Mouse (Mus musculus) midbrain, embryonic 14.5 days (tissue): ENCODE data around the gene Kcnk13. TPM values are rescaled to one million over a fixed set of nuclear protein-coding genes. Genes with fewer than 3 reads are reported as not detected.
"Not testable (repeated sequence)": the region's sequence is repeated elsewhere in the genome, so short reads cannot be mapped to it uniquely, and the experiment has no call there.

Experiments
- ATAC-seq: fragments of 200-750 bp; cut with Nextera tagmentation; 2 replicates; pipeline ENCODE4 v1.8.0; 2017; ENCODE audit warnings: moderate number of reproducible peaks, moderate library complexity; ENCODE audit not compliant: low FRiP score, low TSS enrichment
- DNase-seq: peaks from one replicate; pipeline ENCODE4 v3.0.0-alpha.2; 2015
- H3K27ac ChIP-seq: fragments of 300-500 bp; sonication (generic); replicated peaks from 2 replicates; pipeline ENCODE4 v1.5.1; 2014; ENCODE audit warnings: mild to moderate bottlenecking, low read depth, low read length, moderate library complexity
- H3K27me3 ChIP-seq: fragments of 300-500 bp; sonication (generic); 2 replicates; pipeline ENCODE4 v1.6.1; 2014; ENCODE audit warnings: low read length, control low read depth, mixed read lengths; ENCODE audit not compliant: control insufficient read depth, insufficient read depth
- H3K36me3 ChIP-seq: fragments of 300-500 bp; sonication (generic); 2 replicates; pipeline ENCODE4 v1.6.1; 2014; ENCODE audit warnings: low read length, control low read depth; ENCODE audit not compliant: control insufficient read depth, insufficient read depth
- H3K4me1 ChIP-seq: fragments of 300-500 bp; sonication (generic); 2 replicates; pipeline ENCODE4 v1.6.1; 2014; ENCODE audit warnings: mild to moderate bottlenecking, antibody characterized with exemption, low read length, control low read depth; ENCODE audit not compliant: control insufficient read depth, insufficient read depth
- H3K4me2 ChIP-seq: fragments of 300-500 bp; sonication (generic); 2 replicates; pipeline ENCODE4 v1.6.1; 2014; ENCODE audit warnings: mild to moderate bottlenecking, low read length, moderate library complexity
- H3K4me3 ChIP-seq: fragments of 300-500 bp; sonication (generic); replicated peaks from 2 replicates; pipeline ENCODE4 v1.5.1; 2014; ENCODE audit warnings: low read depth, low read length
- H3K9ac ChIP-seq: fragments of 300-500 bp; sonication (generic); replicated peaks from 2 replicates; pipeline ENCODE4 v1.6.1; 2014; ENCODE audit warnings: mild to moderate bottlenecking, low read length, moderate library complexity
- H3K9me3 ChIP-seq: fragments of 300-500 bp; sonication (generic); 2 replicates; pipeline ENCODE4 v1.6.1; 2016; ENCODE audit warnings: low read length, control low read depth, mixed read lengths; ENCODE audit not compliant: control insufficient read depth
- WGBS: fragments of 180-500 bp; shearing (Covaris S2); extraction: QIAGEN DNeasy Blood & Tissue Kit; methylation state at CpG from one replicate; pipeline ENCODE4 v1.1.7; 2014; 5-methylcytosine and 5-hydroxymethylcytosine counted together
- polyA plus RNA-seq: library from polyadenylated mRNA; unstranded; fragments of >200 nt; fragmentation: Nextera tagmentation; extraction: Ambion mirVana; gene quantifications from 2 replicates; pipeline ENCODE4 v1.2.1, GENCODE M21; 2014

Gene Kcnk13
- polyA plus RNA-seq, 1 experiment from 2014 or later: 0.79 TPM

GRCm38 (mm10) chr12:99971205-99971894 lies 7.1 kb downstream of the Kcnk13 start:
- not testable (repeated sequence) for H3K9me3 ChIP-seq, DNase-seq, H3K4me3 ChIP-seq, H3K36me3 ChIP-seq, H3K27ac ChIP-seq, H3K4me2 ChIP-seq, H3K4me1 ChIP-seq, ATAC-seq, H3K9ac ChIP-seq
- peaks cover 27% of the 10 kb centered on the region for H3K27me3 ChIP-seq
- 77% methylated on average over 7 of the region's 7 CpGs for WGBS

DNA sequence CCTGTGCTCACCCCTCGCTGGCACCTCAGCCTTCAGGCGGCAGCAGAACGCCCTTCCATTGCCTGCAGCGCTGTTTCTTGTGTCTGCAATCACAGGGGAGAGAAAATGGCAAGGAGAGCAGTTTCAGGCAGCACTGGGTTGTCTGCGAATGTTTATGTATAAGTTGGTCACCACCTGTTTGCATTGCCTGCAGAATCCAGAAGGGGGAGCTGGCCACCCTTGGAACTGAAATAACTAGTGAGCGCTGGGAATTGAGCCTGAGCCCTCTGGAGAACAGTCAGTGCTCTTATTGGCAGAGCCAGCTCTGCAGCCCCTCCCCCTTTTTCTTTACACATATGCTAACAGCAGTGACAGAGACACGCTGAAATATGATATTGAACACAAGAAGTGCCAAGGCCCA lies 8.5 kb downstream of the Kcnk13 start:
- no peak overlapping the region for H3K4me2 ChIP-seq
- no peak overlapping the region for H3K9ac ChIP-seq
- H3K4me3 ChIP-seq: no peak overlapping the region
- no peaks in the 10 kb centered on the region for H3K36me3 ChIP-seq
- H3K27me3 ChIP-seq: peaks cover 12% of the 10 kb centered on the region; the same call in 1 of the 2 replicates
- no peaks in the 10 kb centered on the region for H3K9me3 ChIP-seq
- ATAC-seq (no peak), DNase-seq (no peak)
- 65% methylated on average over 7 of the region's 7 CpGs for WGBS
- H3K4me1 ChIP-seq: no peaks in the 10 kb centered on the region
- H3K27ac ChIP-seq: no peak overlapping the region

GRCm38 (mm10) chr12:99973659-99974058 lies 9.4 kb downstream of the Kcnk13 start:
- Histone ChIP-seq H3K4me3 (no peak overlapping the region), H3K9me3 (no peaks in the 10 kb centered on the region), H3K27me3 (peaks cover 6% of the 10 kb centered on the region; the same call in 1 of the 2 replicates), H3K27ac (no peak overlapping the region), H3K4me1 (no peaks in the 10 kb centered on the region), H3K9ac (no peak overlapping the region), H3K36me3 (no peaks in the 10 kb centered on the region), H3K4me2 (no peak overlapping the region)
- no peak for DNase-seq
- no peak for ATAC-seq
- 82% methylated on average over 1 of the region's 1 CpGs for WGBS

GRCm38 (mm10) chr12:99979541-99979940 lies 15.2 kb downstream of the Kcnk13 start:
- Histone ChIP-seq H3K36me3 (no peaks in the 10 kb centered on the region), H3K27ac (no peak overlapping the region), H3K9ac (no peak overlapping the region), H3K4me1 (no peaks in the 10 kb centered on the region), H3K4me2 (no peak overlapping the region), H3K4me3 (no peak overlapping the region), H3K9me3 (no peaks in the 10 kb centered on the region), H3K27me3 (no peaks in the 10 kb centered on the region)
- ATAC-seq (no peak), DNase-seq (no peak)
- WGBS: 86% methylated on average over 4 of the region's 4 CpGs

DNA sequence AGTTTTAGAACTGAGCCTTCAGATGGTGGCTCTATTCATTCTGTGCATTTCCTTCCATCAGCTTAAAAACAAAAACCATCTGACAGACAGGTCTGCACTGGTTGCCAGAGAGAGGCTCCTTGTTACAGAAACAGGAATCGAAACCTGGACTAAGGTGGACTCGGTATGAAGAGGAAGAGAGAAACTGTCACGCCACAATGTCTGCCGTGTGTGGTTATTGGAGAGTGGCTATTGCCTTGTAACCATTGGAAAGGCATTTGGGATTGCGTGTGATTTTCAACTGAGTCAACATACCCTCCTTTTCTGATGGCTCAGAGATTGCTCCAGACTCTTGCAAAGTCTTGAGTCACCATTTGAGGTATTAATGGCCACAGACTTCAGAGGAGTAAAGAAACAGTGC lies 22.5 kb downstream of the Kcnk13 start:
- no peak for DNase-seq
- ATAC-seq: no peak
- Histone ChIP-seq H3K27ac (no peak overlapping the region), H3K9me3 (no peaks in the 10 kb centered on the region), H3K36me3 (no peaks in the 10 kb centered on the region), H3K4me1 (no peaks in the 10 kb centered on the region), H3K4me2 (no peak overlapping the region), H3K27me3 (no peaks in the 10 kb centered on the region), H3K4me3 (no peak overlapping the region), H3K9ac (no peak overlapping the region)
- 97% methylated on average over 5 of the region's 5 CpGs for WGBS

DNA sequence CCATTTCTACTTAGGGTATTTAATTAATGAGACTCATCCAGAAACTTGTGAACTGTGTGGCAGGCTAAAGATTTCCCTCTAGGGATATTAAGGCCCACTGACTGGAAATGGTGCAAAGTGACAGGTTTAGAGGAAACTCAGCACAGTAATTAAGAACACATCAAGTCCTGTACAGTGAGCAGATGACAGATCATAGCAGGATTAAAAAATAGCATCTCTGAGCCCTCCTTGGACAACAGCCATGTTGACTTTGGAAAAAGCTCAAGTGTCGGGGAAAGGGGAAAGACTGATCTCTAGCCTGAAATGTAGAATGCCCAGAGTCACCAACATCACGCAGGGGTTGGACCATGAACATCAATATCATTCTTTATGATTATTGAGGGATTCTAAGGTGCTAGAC lies 23.8 kb downstream of the Kcnk13 start:
- Histone ChIP-seq H3K4me3 (no peak overlapping the region), H3K9ac (no peak overlapping the region), H3K27me3 (no peaks in the 10 kb centered on the region), H3K27ac (no peak overlapping the region), H3K36me3 (no peaks in the 10 kb centered on the region), H3K9me3 (no peaks in the 10 kb centered on the region), H3K4me2 (no peak overlapping the region), H3K4me1 (no peaks in the 10 kb centered on the region)
- WGBS: 95% methylated on average over 2 of the region's 2 CpGs
- ATAC-seq (no peak), DNase-seq (no peak)

GRCm38 (mm10) chr12:99992362-99992862 lies 28.1 kb downstream of the Kcnk13 start:
- Histone ChIP-seq H3K27ac (no peak overlapping the region), H3K36me3 (no peaks in the 10 kb centered on the region), H3K4me1 (no peaks in the 10 kb centered on the region), H3K4me3 (no peak overlapping the region), H3K9ac (no peak overlapping the region), H3K9me3 (no peaks in the 10 kb centered on the region), H3K27me3 (no peaks in the 10 kb centered on the region), H3K4me2 (no peak overlapping the region)
- ATAC-seq (no peak), DNase-seq (no peak)
- 91% methylated on average over 11 of the region's 11 CpGs for WGBS

DNA sequence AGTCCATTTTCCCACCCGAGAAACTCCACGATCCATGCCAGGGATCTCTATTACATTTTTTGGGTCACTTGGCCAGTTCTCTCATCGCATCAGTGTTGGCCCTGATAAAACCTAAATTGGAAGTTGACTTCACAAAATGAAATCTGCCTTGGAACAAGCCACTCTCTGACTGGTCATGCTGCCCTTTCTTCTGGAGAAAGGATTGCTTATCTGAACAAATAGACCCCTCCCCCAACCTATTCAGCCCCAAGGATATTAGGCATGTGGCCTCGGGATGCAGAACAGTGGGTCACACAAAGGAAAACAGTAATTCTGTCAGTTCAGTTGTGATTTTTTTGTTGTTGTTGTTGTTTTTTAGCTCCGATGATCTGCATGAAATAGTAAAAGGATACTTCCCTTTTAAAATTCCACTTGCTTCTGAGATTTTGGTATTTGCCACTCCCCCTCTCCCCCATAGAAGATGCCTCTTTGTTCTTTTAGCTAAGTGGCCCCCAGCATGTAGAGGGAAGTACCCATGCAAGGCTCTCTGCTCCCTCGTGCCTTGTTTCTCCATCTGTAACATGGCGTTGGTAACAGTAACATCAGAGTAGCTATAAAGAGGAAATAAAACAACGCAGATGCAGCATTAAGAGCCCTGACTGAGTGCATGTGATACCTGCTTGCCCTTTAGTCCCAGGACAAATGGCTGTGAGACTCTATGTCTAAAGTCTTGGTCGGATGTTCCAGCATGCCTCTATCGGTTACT lies 29.0 kb downstream of the Kcnk13 start:
- Histone ChIP-seq H3K27ac (no peak overlapping the region), H3K27me3 (no peaks in the 10 kb centered on the region), H3K36me3 (no peaks in the 10 kb centered on the region), H3K9ac (no peak overlapping the region), H3K9me3 (no peaks in the 10 kb centered on the region), H3K4me1 (no peaks in the 10 kb centered on the region), H3K4me2 (no peak overlapping the region), H3K4me3 (no peak overlapping the region)
- DNase-seq (no peak), ATAC-seq (no peak)
- 77% methylated on average over 10 of the region's 10 CpGs for WGBS

DNA sequence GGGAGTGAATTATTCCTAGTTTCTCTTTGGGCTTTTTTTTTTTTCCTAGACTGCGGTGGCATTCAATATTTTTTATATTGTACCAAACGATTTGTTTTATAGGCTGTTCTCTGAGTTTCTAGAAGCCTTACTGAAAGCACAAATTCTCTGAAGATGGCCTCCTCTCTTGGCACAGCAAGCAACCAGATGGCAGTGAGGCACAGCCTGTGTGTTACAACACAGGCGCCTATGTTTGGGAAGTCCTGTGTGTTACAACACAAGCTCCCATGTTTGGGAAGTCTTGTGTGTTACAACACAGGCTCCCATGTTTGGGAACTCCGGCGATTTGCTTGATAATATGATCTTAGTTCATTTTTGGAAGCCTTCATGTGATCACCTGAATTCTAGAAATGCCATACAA lies 31.7 kb downstream of the Kcnk13 start:
- H3K9me3 ChIP-seq: no peaks in the 10 kb centered on the region
- no peaks in the 10 kb centered on the region for H3K4me1 ChIP-seq
- H3K27ac ChIP-seq: no peak overlapping the region
- H3K36me3 ChIP-seq: no peaks in the 10 kb centered on the region
- H3K9ac ChIP-seq: no peak overlapping the region
- no peak for DNase-seq
- 93% methylated on average over 5 of the region's 5 CpGs for WGBS
- no peak for ATAC-seq
- H3K27me3 ChIP-seq: no peaks in the 10 kb centered on the region
- H3K4me3 ChIP-seq: no peak overlapping the region
- H3K4me2 ChIP-seq: no peak overlapping the region
